21 mouse cellular contexts compared by ENCODE assay signal in the genomic region with DNA sequence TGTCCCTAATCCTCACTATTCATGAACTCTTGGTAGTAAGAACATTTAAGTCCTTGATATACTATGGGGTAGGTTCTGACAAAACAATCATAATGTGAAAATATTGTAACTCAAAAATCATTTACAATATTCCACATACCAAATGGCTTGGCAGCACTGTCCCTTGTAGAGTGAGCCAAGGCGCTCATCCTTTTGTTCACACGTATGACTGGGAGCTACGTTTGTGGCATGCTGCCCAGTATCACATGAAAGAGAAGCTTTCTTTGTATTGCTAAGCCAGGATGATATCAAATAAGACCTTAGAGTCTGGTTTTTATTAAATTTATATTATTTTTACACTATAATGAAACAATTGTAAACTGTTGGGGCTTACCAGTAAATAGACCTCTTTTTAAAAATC. TPM values are rescaled to one million over a fixed set of nuclear protein-coding genes. Genes with fewer than 3 reads are reported as not detected.
DNase-seq lines count a peak whose midpoint lies in the region; ATAC-seq and TF ChIP-seq lines count a peak whose summit lies in the region.
"Had no signal": no experiment of that assay in that cellular context is flagged by ENCODE, and none has a peak within 500 bp of the region (broad histone marks: within the 10 kb centered on the region; RNA-seq: fewer than 3 reads in every experiment).

No protein-coding gene starts in this region.

- no peak for ATAC-seq in embryonic facial prominence, embryonic 14.5 days (ENCODE audit: low read depth)
- ATAC-seq in hindbrain, postnatal 0 days: no peak
- ATAC-seq in hindbrain, embryonic 12.5 days (ENCODE audit: low FRiP score): no peak
- no peak for ATAC-seq in midbrain, postnatal 0 days (ENCODE audit: low FRiP score)
- no peak for ATAC-seq in midbrain, embryonic 11.5 days (ENCODE audit: low FRiP score)
- ATAC-seq: CD4-positive, CD25-positive, alpha-beta regulatory T cell, adult 4 months; midbrain, embryonic 15.5 days had no signal

- peak; percentile 36 for DNase-seq in embryonic facial prominence, embryonic 14.5 days (ENCODE audit: low spot score)
- no peak for DNase-seq in embryonic facial prominence, embryonic 10.5 days (ENCODE audit: low spot score)
- DNase-seq in hindbrain, postnatal 0 days (ENCODE audit: low spot score): peak; percentile 62
- DNase-seq in midbrain, postnatal 0 days (ENCODE audit: low spot score): peak; percentile 56
- DNase-seq in midbrain, embryonic 11.5 days (ENCODE audit: low spot score, missing footprints): no peak
- DNase-seq in right cerebral cortex, postnatal 4 days: peak; percentile 13
- DNase-seq: cerebellum, adult 8-10 months; gastrocnemius, adult 2 months; heart, postnatal 36 days; kidney, adult 2 months; layer of hippocampus, adult 9-11 months; liver, embryonic 13.5 days; lung, adult 2 months had no signal

- no peak overlapping the region for H3K9ac ChIP-seq in embryonic facial prominence, embryonic 14.5 days (ENCODE audit: low read depth, low read length)
- no peak overlapping the region for H3K9ac ChIP-seq in hindbrain, postnatal 0 days (replicated peaks; ENCODE audit: low read length)
- H3K9ac ChIP-seq in hindbrain, embryonic 12.5 days: no peak overlapping the region
- H3K9ac ChIP-seq in midbrain, postnatal 0 days (replicated peaks; ENCODE audit: low read length, poor library complexity, severe bottlenecking): no peak overlapping the region
- no peak overlapping the region for H3K9ac ChIP-seq in midbrain, embryonic 11.5 days (ENCODE audit: low read length)
- H3K9ac ChIP-seq: heart, embryonic 15.5 days; hindbrain, embryonic 14.5 days; liver, embryonic 13.5 days; midbrain, embryonic 15.5 days had no signal

- H3K4me2 ChIP-seq in embryonic facial prominence, embryonic 14.5 days (ENCODE audit: low read depth, low read length): no peak overlapping the region
- no peak overlapping the region for H3K4me2 ChIP-seq in hindbrain, postnatal 0 days (ENCODE audit: low read depth, low read length)
- no peak overlapping the region for H3K4me2 ChIP-seq in hindbrain, embryonic 12.5 days (replicated peaks)
- no peak overlapping the region for H3K4me2 ChIP-seq in midbrain, postnatal 0 days (ENCODE audit: low read depth, low read length, poor library complexity, severe bottlenecking)
- H3K4me2 ChIP-seq in midbrain, embryonic 11.5 days: no peak overlapping the region
- H3K4me2 ChIP-seq: heart, embryonic 15.5 days; hindbrain, embryonic 14.5 days; liver, embryonic 13.5 days; midbrain, embryonic 15.5 days had no signal

- H3K36me3 ChIP-seq in embryonic facial prominence, embryonic 14.5 days (ENCODE audit: control insufficient read depth, insufficient read depth, low read length): no peaks in the 10 kb centered on the region
- H3K36me3 ChIP-seq in embryonic facial prominence, embryonic 10.5 days (replicated peaks): no peaks in the 10 kb centered on the region
- H3K36me3 ChIP-seq in hindbrain, postnatal 0 days (ENCODE audit: insufficient read depth, low read length): no peaks in the 10 kb centered on the region
- no peaks in the 10 kb centered on the region for H3K36me3 ChIP-seq in hindbrain, embryonic 12.5 days
- H3K36me3 ChIP-seq in midbrain, postnatal 0 days (ENCODE audit: insufficient read depth, low read length): no peaks in the 10 kb centered on the region
- H3K36me3 ChIP-seq in midbrain, embryonic 11.5 days (ENCODE audit: control insufficient read depth, insufficient read depth, low read length): no peaks in the 10 kb centered on the region
- H3K36me3 ChIP-seq: heart, embryonic 15.5 days; liver, embryonic 13.5 days; midbrain, embryonic 15.5 days had no signal

- no peaks in the 10 kb centered on the region for H3K9me3 ChIP-seq in embryonic facial prominence, embryonic 14.5 days (ENCODE audit: control insufficient read depth, low read length)
- H3K9me3 ChIP-seq in embryonic facial prominence, embryonic 10.5 days: no peaks in the 10 kb centered on the region
- H3K9me3 ChIP-seq in hindbrain, postnatal 0 days (ENCODE audit: low read length): no peaks in the 10 kb centered on the region
- H3K9me3 ChIP-seq in hindbrain, embryonic 12.5 days (replicated peaks): no peaks in the 10 kb centered on the region
- no peaks in the 10 kb centered on the region for H3K9me3 ChIP-seq in midbrain, postnatal 0 days (ENCODE audit: low read length)
- no peaks in the 10 kb centered on the region for H3K9me3 ChIP-seq in midbrain, embryonic 11.5 days (ENCODE audit: control insufficient read depth, low read length)
- H3K9me3 ChIP-seq: heart, embryonic 15.5 days; liver, embryonic 13.5 days; megakaryocyte, embryonic 14.5 days; midbrain, embryonic 15.5 days had no signal

- 69% methylated on average over 3 of the region's 3 CpGs for WGBS in embryonic facial prominence, embryonic 14.5 days
- WGBS in embryonic facial prominence, embryonic 10.5 days: 91% methylated on average over 3 of the region's 3 CpGs
- 52% methylated on average over 3 of the region's 3 CpGs for WGBS in hindbrain, postnatal 0 days
- WGBS in hindbrain, embryonic 12.5 days: 87% methylated on average over 3 of the region's 3 CpGs
- 60% methylated on average over 3 of the region's 3 CpGs for WGBS in midbrain, postnatal 0 days
- 89% methylated on average over 3 of the region's 3 CpGs for WGBS in midbrain, embryonic 11.5 days

- no peaks in the 10 kb centered on the region for H3K27me3 ChIP-seq in embryonic facial prominence, embryonic 14.5 days (replicated peaks; ENCODE audit: control insufficient read depth, insufficient read depth, low read length)
- no peaks in the 10 kb centered on the region for H3K27me3 ChIP-seq in embryonic facial prominence, embryonic 10.5 days (replicated peaks; ENCODE audit: low read depth, poor library complexity, severe bottlenecking)
- no peaks in the 10 kb centered on the region for H3K27me3 ChIP-seq in hindbrain, postnatal 0 days (ENCODE audit: insufficient read depth, low read length)
- no peaks in the 10 kb centered on the region for H3K27me3 ChIP-seq in hindbrain, embryonic 12.5 days
- no peaks in the 10 kb centered on the region for H3K27me3 ChIP-seq in midbrain, postnatal 0 days (ENCODE audit: insufficient read depth, low read length)
- H3K27me3 ChIP-seq in midbrain, embryonic 11.5 days (ENCODE audit: control insufficient read depth, insufficient read depth, low read length): no peaks in the 10 kb centered on the region
- H3K27me3 ChIP-seq: heart, embryonic 15.5 days; liver, embryonic 13.5 days; megakaryocyte, embryonic 14.5 days; midbrain, embryonic 15.5 days had no signal

- no peak overlapping the region for H3K27ac ChIP-seq in embryonic facial prominence, embryonic 14.5 days (replicated peaks; ENCODE audit: low read depth, low read length)
- H3K27ac ChIP-seq in embryonic facial prominence, embryonic 10.5 days (replicated peaks): no peak overlapping the region
- H3K27ac ChIP-seq in hindbrain, postnatal 0 days: no peak overlapping the region
- H3K27ac ChIP-seq in hindbrain, embryonic 12.5 days: no peak overlapping the region
- no peak overlapping the region for H3K27ac ChIP-seq in midbrain, postnatal 0 days (ENCODE audit: low read depth, low read length)
- H3K27ac ChIP-seq in midbrain, embryonic 11.5 days (ENCODE audit: low read depth, low read length): no peak overlapping the region
- H3K27ac ChIP-seq: gastrocnemius, adult 2 months; heart, embryonic 15.5 days; hindbrain, embryonic 14.5 days; kidney, postnatal 0 days; liver, embryonic 13.5 days; midbrain, embryonic 15.5 days had no signal

- TF ChIP-seq CTCF in hindbrain, postnatal 0 days (IDR thresholded peaks at IDR 0.05; ENCODE audit: low read depth): no peak
- TF ChIP-seq CTCF in midbrain, postnatal 0 days (IDR thresholded peaks at IDR 0.05): no peak

- H3K4me3 ChIP-seq in embryonic facial prominence, embryonic 14.5 days (ENCODE audit: low read depth, low read length): no peak overlapping the region
- no peak overlapping the region for H3K4me3 ChIP-seq in embryonic facial prominence, embryonic 10.5 days
- H3K4me3 ChIP-seq in hindbrain, postnatal 0 days (ENCODE audit: low read length): no peak overlapping the region
- no peak overlapping the region for H3K4me3 ChIP-seq in hindbrain, embryonic 12.5 days
- H3K4me3 ChIP-seq in midbrain, postnatal 0 days (ENCODE audit: low read depth, low read length): no peak overlapping the region
- H3K4me3 ChIP-seq in midbrain, embryonic 11.5 days (ENCODE audit: low read depth, low read length): no peak overlapping the region
- H3K4me3 ChIP-seq: gastrocnemius, adult 2 months; heart, embryonic 15.5 days; liver, embryonic 13.5 days; megakaryocyte, embryonic 14.5 days; midbrain, embryonic 15.5 days had no signal

- H3K4me1 ChIP-seq in embryonic facial prominence, embryonic 14.5 days (ENCODE audit: control insufficient read depth, insufficient read depth, low read length): no peaks in the 10 kb centered on the region
- no peaks in the 10 kb centered on the region for H3K4me1 ChIP-seq in embryonic facial prominence, embryonic 10.5 days
- no peaks in the 10 kb centered on the region for H3K4me1 ChIP-seq in hindbrain, postnatal 0 days (ENCODE audit: insufficient read depth, low read length)
- H3K4me1 ChIP-seq in hindbrain, embryonic 12.5 days: no peaks in the 10 kb centered on the region
- no peaks in the 10 kb centered on the region for H3K4me1 ChIP-seq in midbrain, postnatal 0 days (ENCODE audit: insufficient read depth, low read length)
- H3K4me1 ChIP-seq in midbrain, embryonic 11.5 days (ENCODE audit: control insufficient read depth, insufficient read depth, low read length): no peaks in the 10 kb centered on the region
- H3K4me1 ChIP-seq: heart, embryonic 15.5 days; liver, embryonic 13.5 days; megakaryocyte, embryonic 14.5 days; midbrain, embryonic 15.5 days had no signal

RNA-seq across cellular contexts. Expression of gene Wnt2, which starts 56.0 kb away (rescaled TPM):
- polyA plus RNA-seq in embryonic facial prominence, embryonic 14.5 days (2014; fragmentation: Nextera tagmentation; extraction: Ambion mirVana): 7.0 and 8.7 TPM in 2 replicates
- 0.81 and 1.4 TPM in 2 replicates for polyA plus RNA-seq in embryonic facial prominence, embryonic 10.5 days (2016; fragmentation: Nextera tagmentation; extraction: Ambion mirVana)
- total RNA-seq in hindbrain, postnatal 0 days (2014; rRNA removed): 1.2 TPM in 1 of 2 replicates, not detected in the other
- polyA plus RNA-seq in hindbrain, postnatal 0 days (2015; fragmentation: Nextera tagmentation; extraction: Ambion mirVana): 0.33 TPM in 2 replicates
- 1.6 and 1.9 TPM in 2 replicates for polyA plus RNA-seq in hindbrain, embryonic 12.5 days (2016; fragmentation: Nextera tagmentation; extraction: Ambion mirVana)
- total RNA-seq in midbrain, postnatal 0 days (2014; rRNA removed): 0.66 TPM in 1 of 2 replicates, not detected in the other
- 0.47 and 0.49 TPM in 2 replicates for polyA plus RNA-seq in midbrain, postnatal 0 days (2015; fragmentation: Nextera tagmentation; extraction: Ambion mirVana)
- 0.41 TPM in 2 replicates for polyA plus RNA-seq in midbrain, embryonic 11.5 days (2014; fragmentation: Nextera tagmentation; extraction: Ambion mirVana)
- total RNA-seq: common myeloid progenitor, adult 5-6 weeks had no signal
- polyA plus RNA-seq: CD4-positive, CD25-positive, alpha-beta regulatory T cell, adult 4 months had no signal

Comparison
In these comparisons a context has a peak if more than half of its experiments do, and no peak if none do; other contexts are left out.
1. DNase-seq: peak in embryonic facial prominence, embryonic 14.5 days (single experiment), hindbrain, postnatal 0 days (single experiment), midbrain, postnatal 0 days (single experiment) and right cerebral cortex, postnatal 4 days (single experiment); none in embryonic facial prominence, embryonic 10.5 days (single experiment) and midbrain, embryonic 11.5 days (single experiment).